Mouse (Mus musculus) subcutaneous adipose tissue, adult 2 months (tissue): ENCODE results near the gene Gm9817. TPM values are rescaled to one million over a fixed set of nuclear protein-coding genes. Genes with fewer than 3 reads are reported as not detected.

Experiments used
- polyA plus RNA-seq: library from polyadenylated mRNA; depleted of rRNA; stranded (reverse); fragments of >200 nt; gene quantifications from 2 replicates; pipeline ENCODE4 v1.2.3, GENCODE M21; 2012; ENCODE audit warnings: low replicate concordance; rRNA removed

Gm9817 gene
- 0.10 and 0.18 TPM in 2 replicates for polyA plus RNA-seq

GRCm38 (mm10) chr13:45078392-45078791, at the start of gene Gm9817:
Gene Gm9817, plus strand, starts transcription at chr13:45078692.

Other genes with a start within 250 kb of the Gm9817 start
- gene Dtnbp1, start 76.5 kb upstream of the Gm9817 start, polyA plus RNA-seq = 86.9 and 154 TPM in 2 replicates